Mouse (Mus musculus): ENCODE data around the gene Pdia6. TPM values are rescaled to one million over a fixed set of nuclear protein-coding genes. Genes with fewer than 3 reads are reported as not detected.

Pdia6 gene
- 316 and 435 TPM in 2 replicates for polyA plus RNA-seq (2012; rRNA removed)
- 574 and 584 TPM in 2 replicates for polyA plus RNA-seq (2014; fragmentation: Nextera tagmentation; extraction: Ambion mirVana)

DNA sequence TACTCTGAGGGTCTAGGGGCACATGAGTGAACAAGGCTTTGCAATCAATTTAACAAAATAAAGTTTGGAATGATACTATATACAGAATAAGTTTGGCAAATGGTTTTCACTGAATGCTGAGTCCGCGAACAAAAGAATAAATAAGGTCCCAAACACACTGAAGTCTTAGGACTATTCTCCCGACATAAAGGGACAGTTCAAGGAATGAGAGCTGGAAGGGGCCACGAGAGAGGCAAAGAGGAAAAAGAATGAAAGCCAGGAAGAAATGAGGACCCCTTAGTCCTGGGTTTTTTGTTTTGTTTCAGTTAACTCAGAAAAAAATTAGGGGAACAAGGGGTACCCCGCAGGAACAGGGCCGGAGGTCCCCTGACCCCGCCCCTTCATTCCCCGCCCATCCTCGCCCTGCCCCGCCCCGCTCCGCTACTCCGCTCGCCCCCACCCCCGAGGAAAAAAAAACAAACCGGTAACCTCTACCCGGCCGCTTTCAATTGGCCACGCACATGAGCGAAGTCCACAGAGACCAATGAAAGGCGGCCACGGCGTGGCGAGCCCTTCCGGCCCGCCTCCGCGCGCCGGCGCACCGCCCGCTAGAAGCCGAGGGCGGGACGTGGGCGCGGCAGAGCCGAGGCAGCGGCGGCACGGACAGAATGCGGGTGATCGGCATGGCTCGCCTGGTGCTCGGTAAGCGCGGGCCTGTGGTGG is at the start of gene Pdia6:
Gene Pdia6, plus strand, starts transcription at position 575 of the 702 bp plus-strand sequence.
- peaks cover 22% of the 10 kb centered on the region for H3K4me1 ChIP-seq (ENCODE audit: control insufficient read depth, insufficient read depth, low read length)
- H3K27ac ChIP-seq (replicated peaks; ENCODE audit: low read depth, low read length) = peak within 1 kb of the TSS; percentile 70
- ATAC-seq (ENCODE audit: low FRiP score, low read depth) (peak; percentile 99), DNase-seq (ENCODE audit: low spot score) (peak; percentile 96)
- H3K4me3 ChIP-seq (replicated peaks; ENCODE audit: low read length) = peak within 1 kb of the TSS; percentile 87
- no peaks in the 10 kb centered on the region for H3K9me3 ChIP-seq (ENCODE audit: control insufficient read depth, low read length)
- peak within 1 kb of the TSS; percentile 78 for H3K4me2 ChIP-seq (replicated peaks; ENCODE audit: low read depth, low read length, severe bottlenecking)
- TF ChIP-seq POLR2A (IDR thresholded peaks at IDR 0.05; ENCODE audit: borderline replicate concordance, extremely low read depth, insufficient read depth, insufficient read length) = peak; percentile 93; the same call in 1 of the 2 replicates
- WGBS = 3% methylated on average over 32 of the region's 48 CpGs
- peak within 1 kb of the TSS; percentile 92 for H3K9ac ChIP-seq (ENCODE audit: low read depth, low read length, severe bottlenecking)
- no peaks in the 10 kb centered on the region for H3K27me3 ChIP-seq (ENCODE audit: control insufficient read depth, insufficient read depth, low read length)
- peaks cover 23% of the 10 kb centered on the region for H3K36me3 ChIP-seq (ENCODE audit: control insufficient read depth, insufficient read depth, low read length)

DNA sequence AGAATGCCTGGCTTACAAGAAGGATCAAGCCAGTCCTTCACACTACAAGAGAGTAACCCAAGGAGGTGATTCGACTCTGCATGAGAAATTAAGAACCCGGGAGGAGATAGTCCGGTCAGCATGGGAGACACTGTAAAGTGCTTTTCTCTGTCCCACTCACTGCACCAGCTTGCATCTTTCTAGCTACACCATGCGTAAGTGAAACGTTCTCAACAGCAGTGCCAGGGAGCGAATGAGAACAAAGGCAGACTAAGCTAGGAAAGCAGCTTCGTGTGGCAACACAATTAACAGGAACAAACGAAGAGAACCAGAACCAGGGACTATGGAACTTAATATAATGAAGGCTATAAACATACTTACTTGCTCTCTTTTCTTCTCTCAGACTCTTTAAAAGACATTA is 48.0 kb upstream of the Pdia6 start:
- Histone ChIP-seq H3K4me2 (replicated peaks; ENCODE audit: low read depth, low read length, severe bottlenecking) (no peak overlapping the region), H3K27me3 (ENCODE audit: control insufficient read depth, insufficient read depth, low read length) (no peaks in the 10 kb centered on the region), H3K9me3 (ENCODE audit: control insufficient read depth, low read length) (no peaks in the 10 kb centered on the region), H3K27ac (replicated peaks; ENCODE audit: low read depth, low read length) (no peak overlapping the region), H3K4me3 (replicated peaks; ENCODE audit: low read length) (no peak overlapping the region), H3K9ac (ENCODE audit: low read depth, low read length, severe bottlenecking) (no peak overlapping the region), H3K4me1 (ENCODE audit: control insufficient read depth, insufficient read depth, low read length) (no peaks in the 10 kb centered on the region), H3K36me3 (ENCODE audit: control insufficient read depth, insufficient read depth, low read length) (no peaks in the 10 kb centered on the region)
- TF ChIP-seq POLR2A (IDR thresholded peaks at IDR 0.05; ENCODE audit: borderline replicate concordance, extremely low read depth, insufficient read depth, insufficient read length) = no peak
- ATAC-seq (ENCODE audit: low FRiP score, low read depth) (no peak), DNase-seq (ENCODE audit: low spot score) (no peak)
- 47% methylated on average over 8 of the region's 8 CpGs for WGBS

DNA sequence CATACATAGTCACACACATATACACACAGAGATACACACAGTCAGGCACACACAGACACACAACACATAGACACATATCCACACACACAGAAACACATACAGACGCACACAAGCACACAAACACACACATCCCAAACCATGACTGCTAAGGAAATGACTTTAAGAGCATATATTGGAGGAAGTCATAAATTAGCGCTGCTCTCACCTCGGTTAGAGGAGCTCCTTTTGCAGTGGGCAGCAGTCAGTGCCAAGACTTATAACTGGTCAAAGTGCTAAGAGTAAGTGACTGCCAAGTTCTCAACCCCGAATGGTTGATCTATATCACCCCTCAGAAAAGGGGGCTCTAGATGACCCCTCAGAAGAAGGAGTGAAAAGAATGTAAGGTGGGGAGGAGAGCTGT is 47.2 kb upstream of the Pdia6 start:
- WGBS = 34% methylated on average over 4 of the region's 4 CpGs
- H3K9ac ChIP-seq (ENCODE audit: low read depth, low read length, severe bottlenecking) = no peak overlapping the region
- no peak overlapping the region for H3K27ac ChIP-seq (replicated peaks; ENCODE audit: low read depth, low read length)
- H3K9me3 ChIP-seq (ENCODE audit: control insufficient read depth, low read length) = no peaks in the 10 kb centered on the region
- H3K27me3 ChIP-seq (ENCODE audit: control insufficient read depth, insufficient read depth, low read length) = no peaks in the 10 kb centered on the region
- no peak overlapping the region for H3K4me2 ChIP-seq (replicated peaks; ENCODE audit: low read depth, low read length, severe bottlenecking)
- H3K36me3 ChIP-seq (ENCODE audit: control insufficient read depth, insufficient read depth, low read length) = no peaks in the 10 kb centered on the region
- TF ChIP-seq POLR2A (IDR thresholded peaks at IDR 0.05; ENCODE audit: borderline replicate concordance, extremely low read depth, insufficient read depth, insufficient read length) = no peak
- no peak for DNase-seq (ENCODE audit: low spot score)
- no peak for ATAC-seq (ENCODE audit: low FRiP score, low read depth)
- no peaks in the 10 kb centered on the region for H3K4me1 ChIP-seq (ENCODE audit: control insufficient read depth, insufficient read depth, low read length)
- no peak overlapping the region for H3K4me3 ChIP-seq (replicated peaks; ENCODE audit: low read length)

DNA sequence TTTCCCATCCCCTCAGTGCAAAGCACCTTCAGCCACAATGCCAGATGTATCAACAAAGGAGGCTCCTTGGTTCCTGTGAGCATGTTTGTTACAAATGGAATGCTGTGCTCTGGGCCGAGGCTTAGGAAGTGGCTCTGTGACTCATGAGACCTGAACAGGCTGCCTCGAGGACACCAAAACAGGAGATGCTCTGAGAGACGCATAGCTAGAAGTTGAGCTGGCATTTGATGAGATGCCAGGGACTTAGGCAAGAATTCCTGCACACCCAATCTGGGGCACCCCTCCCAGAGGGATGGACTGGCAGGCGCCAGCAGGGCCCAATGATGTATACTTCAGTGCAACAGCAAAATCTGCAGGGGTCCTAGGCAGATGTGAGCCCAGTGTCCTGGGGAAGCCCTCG is 45.7 kb upstream of the Pdia6 start:
- Histone ChIP-seq H3K4me1 (ENCODE audit: control insufficient read depth, insufficient read depth, low read length) (no peaks in the 10 kb centered on the region), H3K4me3 (replicated peaks; ENCODE audit: low read length) (no peak overlapping the region), H3K9ac (ENCODE audit: low read depth, low read length, severe bottlenecking) (no peak overlapping the region), H3K27ac (replicated peaks; ENCODE audit: low read depth, low read length) (no peak overlapping the region), H3K36me3 (ENCODE audit: control insufficient read depth, insufficient read depth, low read length) (no peaks in the 10 kb centered on the region), H3K4me2 (replicated peaks; ENCODE audit: low read depth, low read length, severe bottlenecking) (no peak overlapping the region), H3K9me3 (ENCODE audit: control insufficient read depth, low read length) (no peaks in the 10 kb centered on the region), H3K27me3 (ENCODE audit: control insufficient read depth, insufficient read depth, low read length) (no peaks in the 10 kb centered on the region)
- no peak for TF ChIP-seq POLR2A (IDR thresholded peaks at IDR 0.05; ENCODE audit: borderline replicate concordance, extremely low read depth, insufficient read depth, insufficient read length)
- WGBS = 69% methylated on average over 5 of the region's 5 CpGs
- ATAC-seq (ENCODE audit: low FRiP score, low read depth) (no peak), DNase-seq (ENCODE audit: low spot score) (no peak)

DNA sequence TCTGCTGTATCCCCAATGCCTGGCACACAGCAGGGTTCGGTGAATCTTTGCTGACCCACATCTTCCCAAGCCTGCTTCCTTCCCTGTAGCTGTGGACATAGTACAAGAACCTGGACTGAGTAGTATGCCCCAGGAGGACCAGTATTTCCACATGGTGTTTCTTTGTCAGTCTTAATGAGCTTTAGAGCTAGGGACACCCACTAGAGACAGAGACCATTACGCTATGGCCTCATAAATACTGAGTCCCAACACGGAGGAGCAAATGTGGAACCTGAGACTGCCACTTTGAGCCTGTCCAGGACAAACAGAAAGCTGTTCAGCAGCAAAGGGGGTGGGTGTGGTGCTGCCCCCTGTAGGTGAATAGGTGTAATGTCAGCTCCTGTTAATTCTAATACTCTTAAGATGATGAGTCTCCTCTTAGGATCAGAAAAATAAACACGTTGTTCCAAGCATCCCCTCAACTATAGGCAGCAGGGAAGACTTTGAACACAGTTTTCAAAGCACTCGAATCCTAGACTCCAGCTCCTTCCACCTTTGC is 44.4 kb upstream of the Pdia6 start:
- H3K27ac ChIP-seq (replicated peaks; ENCODE audit: low read depth, low read length) = no peak overlapping the region
- no peaks in the 10 kb centered on the region for H3K9me3 ChIP-seq (ENCODE audit: control insufficient read depth, low read length)
- no peak for TF ChIP-seq POLR2A (IDR thresholded peaks at IDR 0.05; ENCODE audit: borderline replicate concordance, extremely low read depth, insufficient read depth, insufficient read length)
- no peak overlapping the region for H3K4me3 ChIP-seq (replicated peaks; ENCODE audit: low read length)
- H3K9ac ChIP-seq (ENCODE audit: low read depth, low read length, severe bottlenecking) = no peak overlapping the region
- H3K4me2 ChIP-seq (replicated peaks; ENCODE audit: low read depth, low read length, severe bottlenecking) = no peak overlapping the region
- H3K4me1 ChIP-seq (ENCODE audit: control insufficient read depth, insufficient read depth, low read length) = no peaks in the 10 kb centered on the region
- DNase-seq (ENCODE audit: low spot score) = no peak
- WGBS = 43% methylated on average over 5 of the region's 5 CpGs
- no peaks in the 10 kb centered on the region for H3K27me3 ChIP-seq (ENCODE audit: control insufficient read depth, insufficient read depth, low read length)
- no peaks in the 10 kb centered on the region for H3K36me3 ChIP-seq (ENCODE audit: control insufficient read depth, insufficient read depth, low read length)
- ATAC-seq (ENCODE audit: low FRiP score, low read depth) = no peak
